Comparison of ENCODE assay signal across 15 mouse cellular contexts in genomic region chr2:156469508-156469907, GRCm38 (mm10).
"Had no signal": no experiment of that assay in that cellular context is flagged by ENCODE, and none has a peak within 500 bp of the region (broad histone marks: within the 10 kb centered on the region; RNA-seq: fewer than 3 reads in every experiment).

No protein-coding gene starts in this region.

- H3K4me3 ChIP-seq: limb, embryonic 12.5 days; liver, embryonic 13.5 days; lung, embryonic 15.5 days; megakaryocyte, embryonic 14.5 days; midbrain, embryonic 15.5 days; neural tube, embryonic 13.5 days; stomach, embryonic 15.5 days had no signal

- H3K27ac ChIP-seq: limb, embryonic 12.5 days; liver, embryonic 13.5 days; lung, embryonic 15.5 days; macrophage; midbrain, embryonic 15.5 days; neural tube, embryonic 13.5 days; stomach, embryonic 15.5 days had no signal

- DNase-seq: kidney, postnatal 25 days; liver; liver, embryonic 13.5 days; liver, postnatal 0 days; lung, postnatal 14 days; thymus, adult 2 months; thymus, postnatal 25 days had no signal

- H3K27me3 ChIP-seq: limb, embryonic 12.5 days; lung, embryonic 15.5 days; midbrain, embryonic 15.5 days; neural tube, embryonic 13.5 days; stomach, embryonic 15.5 days had no signal

- H3K36me3 ChIP-seq: limb, embryonic 12.5 days; liver, embryonic 13.5 days; lung, embryonic 15.5 days; midbrain, embryonic 15.5 days; neural tube, embryonic 13.5 days; stomach, embryonic 15.5 days had no signal

- H3K9me3 ChIP-seq: limb, embryonic 12.5 days; liver, embryonic 13.5 days; lung, embryonic 15.5 days; midbrain, embryonic 15.5 days; neural tube, embryonic 13.5 days; stomach, embryonic 15.5 days had no signal

- H3K9ac ChIP-seq: limb, embryonic 12.5 days; liver, embryonic 13.5 days; liver, postnatal 0 days; lung, embryonic 15.5 days; midbrain, embryonic 15.5 days; neural tube, embryonic 13.5 days; stomach, embryonic 15.5 days had no signal

- H3K4me2 ChIP-seq: limb, embryonic 12.5 days; liver, embryonic 13.5 days; lung, embryonic 15.5 days; midbrain, embryonic 11.5 days; midbrain, embryonic 15.5 days; neural tube, embryonic 13.5 days; stomach, embryonic 15.5 days had no signal

- ATAC-seq: liver, postnatal 0 days; midbrain, embryonic 15.5 days had no signal
